Mouse (Mus musculus) thymus, postnatal 14 days (tissue): ENCODE data around the gene Eif4h.
A peak's percentile ranks its signal among the peaks of the same experiment; 100 is the strongest.

Source experiments
- DNase-seq: peaks from one replicate; pipeline ENCODE4 v3.0.0; 2021

The Eif4h gene

GRCm38 (mm10) chr5:134647394-134647793 lies 8.1 kb upstream of the Eif4h start:
- no peak for DNase-seq

- DNase-seq = no peak
Observed at GRCm38 (mm10) chr5:134646461-134646860, 7.2 kb upstream of the Eif4h start.

- no peak for DNase-seq
Observed at GRCm38 (mm10) chr5:134644643-134645118, 5.4 kb upstream of the Eif4h start.

GRCm38 (mm10) chr5:134644121-134644520 lies 4.8 kb upstream of the Eif4h start:
- DNase-seq = no peak

GRCm38 (mm10) chr5:134640371-134640770 lies 1.1 kb upstream of the Eif4h start:
- no peak for DNase-seq

GRCm38 (mm10) chr5:134638461-134639268 lies 625 bp downstream of the Eif4h start:
- peak; percentile 76 for DNase-seq

GRCm38 (mm10) chr5:134637820-134638367 lies 1.4 kb downstream of the Eif4h start:
- DNase-seq = no peak

GRCm38 (mm10) chr5:134632841-134633240 lies 6.4 kb downstream of the Eif4h start:
- no peak for DNase-seq

- DNase-seq = no peak
Observed at GRCm38 (mm10) chr5:134630835-134631234, 8.5 kb downstream of the Eif4h start.

GRCm38 (mm10) chr5:134629508-134629907 lies 9.8 kb downstream of the Eif4h start:
- no peak for DNase-seq

GRCm38 (mm10) chr5:134622069-134622468 lies 17.2 kb downstream of the Eif4h start:
- no peak for DNase-seq

GRCm38 (mm10) chr5:134621099-134621640 lies 18.1 kb downstream of the Eif4h start:
- no peak for DNase-seq

GRCm38 (mm10) chr5:134620457-134620856 lies 18.8 kb downstream of the Eif4h start:
- no peak for DNase-seq

- DNase-seq = peak; percentile 67
Observed at GRCm38 (mm10) chr5:134617071-134617470, 22.2 kb downstream of the Eif4h start.

- no peak for DNase-seq
Observed at GRCm38 (mm10) chr5:134615780-134616179, 23.5 kb downstream of the Eif4h start.

- no peak for DNase-seq
Observed at GRCm38 (mm10) chr5:134615380-134615779, 23.9 kb downstream of the Eif4h start.

- no peak for DNase-seq
Observed at GRCm38 (mm10) chr5:134614802-134615201, 24.5 kb downstream of the Eif4h start, which contains the start of gene Lat2. Gene Lat2 (minus strand): TSS chr5:134615025.

- DNase-seq = no peak
Observed at GRCm38 (mm10) chr5:134614296-134614695, 25.0 kb downstream of the Eif4h start.

- DNase-seq = no peak
Observed at GRCm38 (mm10) chr5:134613727-134614126, 25.6 kb downstream of the Eif4h start.

GRCm38 (mm10) chr5:134611810-134612521 lies 27.3 kb downstream of the Eif4h start:
- DNase-seq = no peak

- no peak for DNase-seq
Observed at GRCm38 (mm10) chr5:134609916-134610643, 29.2 kb downstream of the Eif4h start.

GRCm38 (mm10) chr5:134607121-134607520 lies 32.2 kb downstream of the Eif4h start:
- peak; percentile 18 for DNase-seq

GRCm38 (mm10) chr5:134606314-134606713 lies 33.0 kb downstream of the Eif4h start:
- DNase-seq = peak; percentile 21
